Mouse (Mus musculus) heart, adult 9 months (tissue): ENCODE measurements around the gene Lelp1.

Experiments used
- DNase-seq, 2 experiments: peaks; one replicate each; pipeline ENCODE4 v3.0.0; 2022; ENCODE audit warnings: low spot score in 2 of 2

Gene Lelp1

GRCm38 (mm10) chr3:92142644-92143043 lies at the start of gene Lelp1:
Gene Lelp1, minus strand, starts transcription at chr3:92142744.
- DNase-seq, result no peak

GRCm38 (mm10) chr3:92176880-92177279 lies 34.3 kb upstream of the Lelp1 start:
- no peak for DNase-seq

- no peak for DNase-seq
These were observed 27.3 kb upstream of the Lelp1 start for GRCm38 (mm10) chr3:92169847-92170246.

GRCm38 (mm10) chr3:92153322-92153721 lies 10.8 kb upstream of the Lelp1 start:
- no peak for DNase-seq

- DNase-seq, result peak in 1 of 2 experiments; percentile 18
These were observed 8.2 kb upstream of the Lelp1 start for GRCm38 (mm10) chr3:92150631-92151277.

GRCm38 (mm10) chr3:92147913-92148312 lies 5.4 kb upstream of the Lelp1 start:
- no peak for DNase-seq

GRCm38 (mm10) chr3:92147420-92147819 lies 4.9 kb upstream of the Lelp1 start:
- DNase-seq, result no peak

- no peak for DNase-seq
These were observed 18.7 kb downstream of the Lelp1 start, which contains the start of gene Prr9 for GRCm38 (mm10) chr3:92123847-92124246. Gene Prr9, minus strand, starts transcription at chr3:92123947.

GRCm38 (mm10) chr3:92120902-92121301 lies 21.6 kb downstream of the Lelp1 start:
- no peak for DNase-seq

GRCm38 (mm10) chr3:92117930-92118329 lies 24.6 kb downstream of the Lelp1 start:
- no peak for DNase-seq

GRCm38 (mm10) chr3:92111526-92111925 lies 31.0 kb downstream of the Lelp1 start:
- no peak for DNase-seq

- DNase-seq, result no peak
These were observed 31.8 kb downstream of the Lelp1 start for GRCm38 (mm10) chr3:92110790-92111189.

- no peak for DNase-seq
These were observed 36.0 kb downstream of the Lelp1 start for GRCm38 (mm10) chr3:92106582-92106981.
